Mouse (Mus musculus) neural tube, embryonic 14.5 days (tissue): ENCODE results near the gene Zfp764. TPM values are rescaled to one million over a fixed set of nuclear protein-coding genes. Genes with fewer than 3 reads are reported as not detected.
"Not testable (repeated sequence)": the region's sequence is repeated elsewhere in the genome, so short reads cannot be mapped to it uniquely, and the experiment has no call there.

Experiments used
- ATAC-seq: fragments of 200-750 bp; cut with Nextera tagmentation; 2 replicates; pipeline ENCODE4 v1.8.0; 2017; ENCODE audit warnings: low read depth, mild to moderate bottlenecking, moderate TSS enrichment, moderate library complexity
- H3K27ac ChIP-seq: fragments of 300-500 bp; sonication (generic); 2 replicates; pipeline ENCODE4 v1.5.1; 2014; ENCODE audit warnings: low read depth, mild to moderate bottlenecking, control low read depth, low read length, moderate library complexity, mixed read lengths
- H3K27me3 ChIP-seq: fragments of 300-500 bp; sonication (generic); 2 replicates; pipeline ENCODE4 v1.6.1; 2014; ENCODE audit warnings: low read length; ENCODE audit not compliant: control insufficient read depth, insufficient read depth
- H3K36me3 ChIP-seq: fragments of 300-500 bp; sonication (generic); 2 replicates; pipeline ENCODE4 v1.6.1; 2014; ENCODE audit warnings: low read length, mixed read lengths; ENCODE audit not compliant: control insufficient read depth, insufficient read depth
- H3K4me1 ChIP-seq: fragments of 300-500 bp; sonication (generic); 2 replicates; pipeline ENCODE4 v1.6.1; 2014; ENCODE audit warnings: low read length; ENCODE audit not compliant: control insufficient read depth, insufficient read depth
- H3K4me2 ChIP-seq: fragments of 300-500 bp; sonication (generic); 2 replicates; pipeline ENCODE4 v1.6.1; 2014; ENCODE audit warnings: mild to moderate bottlenecking, low read depth, low read length, control low read depth
- H3K4me3 ChIP-seq: fragments of 300-500 bp; sonication (generic); 2 replicates; pipeline ENCODE4 v1.5.1; 2014; ENCODE audit warnings: low read depth, low read length, control low read depth, mixed read lengths
- H3K9ac ChIP-seq: fragments of 300-500 bp; sonication (generic); replicated peaks from 2 replicates; pipeline ENCODE4 v1.6.1; 2014; ENCODE audit warnings: low read depth, mild to moderate bottlenecking, control low read depth, low read length, mixed read lengths
- H3K9me3 ChIP-seq: fragments of 300-500 bp; sonication (generic); 2 replicates; pipeline ENCODE4 v1.6.1; 2016; ENCODE audit warnings: low read length; ENCODE audit not compliant: control insufficient read depth
- WGBS: fragments of 180-500 bp; shearing (Covaris S2); extraction: QIAGEN DNeasy Blood & Tissue Kit; methylation state at CpG from one replicate; pipeline ENCODE4 v1.1.7; 2014; 5-methylcytosine and 5-hydroxymethylcytosine counted together
- polyA plus RNA-seq: library from polyadenylated mRNA; unstranded; fragments of >200 nt; fragmentation: Nextera tagmentation; extraction: Ambion mirVana; gene quantifications from 2 replicates; pipeline ENCODE4 v1.2.1, GENCODE M21; 2014

Gene Zfp764
- polyA plus RNA-seq, 1 experiment from 2014 or later, result 5.5 TPM

DNA sequence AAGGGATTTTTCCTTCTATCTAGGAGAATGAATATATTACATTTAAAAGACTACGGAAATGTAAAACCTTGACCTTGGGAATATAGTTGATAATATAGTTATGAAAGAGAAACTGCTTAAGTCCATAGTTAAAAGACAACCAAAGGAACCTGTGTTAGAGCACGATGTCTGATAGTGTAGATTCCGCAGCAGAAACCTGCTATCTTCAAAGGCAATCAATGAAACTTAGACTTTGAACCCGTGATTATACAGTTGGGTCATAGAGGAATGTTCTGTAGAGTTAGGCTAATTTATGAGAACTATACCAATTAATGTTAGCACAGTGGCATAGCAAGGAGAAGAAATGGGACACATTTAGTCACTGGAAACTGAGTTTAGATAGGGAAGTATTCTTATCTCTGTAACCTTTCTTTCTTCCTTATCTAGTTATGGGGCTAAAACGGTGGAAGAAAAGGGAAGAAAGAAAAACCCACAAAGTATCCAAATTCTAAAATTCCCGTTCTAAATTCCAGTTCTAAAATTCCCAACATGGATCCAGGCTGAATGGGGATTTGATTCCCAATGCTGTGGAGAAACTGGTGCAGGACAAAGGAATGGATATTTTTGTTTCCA is 28.2 kb downstream of the Zfp764 start:
- Histone ChIP-seq H3K36me3 (no peaks in the 10 kb centered on the region), H3K9me3 (no peaks in the 10 kb centered on the region), H3K9ac (no peak overlapping the region), H3K4me1 (no peaks in the 10 kb centered on the region), H3K4me2 (no peak overlapping the region), H3K4me3 (no peak overlapping the region), H3K27me3 (no peaks in the 10 kb centered on the region), H3K27ac (no peak overlapping the region)
- WGBS, result 83% methylated on average over 6 of the region's 6 CpGs
- ATAC-seq, result no peak

DNA sequence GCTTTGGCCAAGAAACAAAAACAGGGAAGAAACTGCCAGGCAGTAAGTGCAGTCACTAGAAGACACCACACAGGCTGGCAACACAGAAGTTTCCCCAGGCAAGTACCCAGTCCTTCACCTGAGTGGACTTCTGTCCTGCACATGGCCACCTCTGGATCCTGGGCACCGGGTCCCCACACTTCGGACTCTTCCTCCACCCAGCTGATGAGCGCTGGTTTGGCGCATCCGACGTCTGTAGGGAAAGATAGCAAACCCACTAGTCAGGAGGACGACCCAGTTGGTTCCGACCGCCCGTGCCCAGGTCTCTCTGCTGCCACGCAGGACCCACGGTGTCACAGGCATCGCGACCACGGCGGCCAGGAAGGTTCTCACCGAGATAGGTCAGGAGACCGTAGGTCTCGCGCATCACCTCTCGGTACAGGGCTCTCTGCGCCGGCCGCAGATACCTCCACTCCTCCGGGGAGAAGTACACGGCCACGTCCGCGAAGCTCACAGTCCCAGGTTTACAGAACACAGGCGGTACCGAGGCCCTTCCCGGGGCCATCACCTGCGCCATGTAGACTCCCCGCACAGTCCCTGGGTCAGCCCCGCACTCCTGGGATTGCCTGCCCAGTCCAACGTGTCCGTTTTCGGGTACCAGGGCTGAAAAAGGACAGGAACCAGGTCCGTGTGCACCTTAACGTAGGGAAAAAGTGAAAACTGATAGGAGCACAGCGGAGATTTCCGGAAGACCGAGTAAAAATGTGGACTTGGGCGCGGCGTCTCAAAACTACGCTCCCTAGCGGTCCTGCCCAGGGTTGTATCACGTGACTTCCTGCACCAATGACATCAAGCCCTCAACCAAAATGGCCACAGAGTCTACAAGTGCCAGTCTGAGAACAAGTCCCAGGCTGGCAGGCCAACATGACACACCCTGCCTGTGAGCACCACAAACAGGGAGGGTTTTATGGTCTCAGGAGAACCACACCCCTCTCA is 31.1 kb downstream of the Zfp764 start, which contains the start of gene Zfp747:
Gene Zfp747, minus strand, starts transcription at position 780 of the 975 bp plus-strand sequence.
- H3K4me2 ChIP-seq, result peak within 1 kb of the TSS; percentile 70
- peak within 1 kb of the TSS; percentile 68 for H3K4me3 ChIP-seq
- H3K27me3 ChIP-seq, H3K36me3 ChIP-seq, H3K4me1 ChIP-seq, H3K9me3 ChIP-seq: not testable (repeated sequence)
- peak; percentile 91 for ATAC-seq
- 3% methylated on average over 49 of the region's 49 CpGs for WGBS
- H3K9ac ChIP-seq, result peak within 1 kb of the TSS; percentile 68
- H3K27ac ChIP-seq, result peak within 1 kb of the TSS; percentile 62

DNA sequence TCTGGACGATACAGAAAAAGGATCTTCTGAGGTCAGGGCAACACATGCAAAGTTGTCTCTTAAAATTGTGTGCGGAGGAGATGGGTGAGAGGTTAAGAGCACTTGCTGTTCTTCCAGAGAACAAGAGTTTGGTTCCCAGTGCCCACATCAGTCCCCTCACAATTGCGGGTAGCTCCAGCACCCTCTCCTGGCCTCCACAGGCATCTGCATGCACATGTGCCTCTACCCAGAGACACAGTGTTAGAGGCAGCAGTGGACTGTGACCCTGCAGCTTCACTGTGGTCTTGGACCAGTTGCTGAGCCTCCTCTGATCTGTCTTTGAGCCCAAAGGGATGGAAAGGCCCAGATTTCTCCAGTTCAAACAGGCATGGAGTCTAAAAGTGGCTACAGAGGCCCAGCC is 34.8 kb downstream of the Zfp764 start:
- ATAC-seq, H3K36me3 ChIP-seq, H3K4me1 ChIP-seq, H3K9ac ChIP-seq, H3K4me3 ChIP-seq, H3K27ac ChIP-seq, H3K4me2 ChIP-seq, H3K9me3 ChIP-seq, H3K27me3 ChIP-seq: not testable (repeated sequence)
- WGBS, result 80% methylated on average over 3 of the region's 3 CpGs

DNA sequence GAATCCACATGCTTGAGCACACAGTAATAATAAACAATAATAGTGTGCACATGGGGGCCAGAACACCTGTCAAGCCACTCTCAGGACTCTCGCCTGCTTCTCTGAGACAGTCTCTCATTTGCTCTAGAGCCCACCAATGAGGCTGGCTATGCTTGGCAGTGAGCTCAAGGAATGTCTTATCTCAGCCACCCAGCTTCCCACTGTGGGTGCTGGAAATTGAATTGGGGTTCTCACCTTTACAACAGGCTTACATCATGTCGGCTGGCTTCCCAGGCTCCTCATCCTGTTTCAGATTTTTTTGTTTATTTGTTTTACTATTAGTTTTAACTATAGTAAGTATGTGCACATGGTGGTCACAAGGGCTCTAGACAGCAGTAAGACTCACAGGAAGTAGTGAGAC is 35.4 kb downstream of the Zfp764 start:
- no peak for ATAC-seq
- Histone ChIP-seq H3K4me1 (no peaks in the 10 kb centered on the region), H3K36me3 (no peaks in the 10 kb centered on the region), H3K9ac (no peak overlapping the region), H3K27ac (no peak overlapping the region), H3K9me3 (no peaks in the 10 kb centered on the region), H3K4me3 (no peak overlapping the region), H3K4me2 (no peak overlapping the region), H3K27me3 (no peaks in the 10 kb centered on the region)
- 90% methylated on average over 2 of the region's 2 CpGs for WGBS

- Histone ChIP-seq H3K27ac (no peak overlapping the region), H3K27me3 (no peaks in the 10 kb centered on the region), H3K36me3 (no peaks in the 10 kb centered on the region), H3K9me3 (no peaks in the 10 kb centered on the region), H3K4me2 (no peak overlapping the region), H3K9ac (no peak overlapping the region), H3K4me1 (peaks cover 6% of the 10 kb centered on the region; the same call in 1 of the 2 replicates), H3K4me3 (no peak overlapping the region)
- 94% methylated on average over 3 of the region's 3 CpGs for WGBS
- ATAC-seq, result no peak
Observed at GRCm38 (mm10) chr7:127366249-127366648, 40.4 kb downstream of the Zfp764 start.

GRCm38 (mm10) chr7:127364166-127364565 is 42.5 kb downstream of the Zfp764 start:
- Histone ChIP-seq H3K4me1 (peaks cover 6% of the 10 kb centered on the region; the same call in 1 of the 2 replicates), H3K4me2 (peak overlapping the region; percentile 66; the same call in 1 of the 2 replicates), H3K36me3 (no peaks in the 10 kb centered on the region), H3K27ac (no peak overlapping the region), H3K9ac (peak overlapping the region; percentile 56; the same call in 1 of the 2 replicates), H3K9me3 (no peaks in the 10 kb centered on the region), H3K4me3 (peak overlapping the region; percentile 30; the same call in 1 of the 2 replicates), H3K27me3 (no peaks in the 10 kb centered on the region)
- ATAC-seq, result no peak
- WGBS, result 62% methylated on average over 4 of the region's 4 CpGs

DNA sequence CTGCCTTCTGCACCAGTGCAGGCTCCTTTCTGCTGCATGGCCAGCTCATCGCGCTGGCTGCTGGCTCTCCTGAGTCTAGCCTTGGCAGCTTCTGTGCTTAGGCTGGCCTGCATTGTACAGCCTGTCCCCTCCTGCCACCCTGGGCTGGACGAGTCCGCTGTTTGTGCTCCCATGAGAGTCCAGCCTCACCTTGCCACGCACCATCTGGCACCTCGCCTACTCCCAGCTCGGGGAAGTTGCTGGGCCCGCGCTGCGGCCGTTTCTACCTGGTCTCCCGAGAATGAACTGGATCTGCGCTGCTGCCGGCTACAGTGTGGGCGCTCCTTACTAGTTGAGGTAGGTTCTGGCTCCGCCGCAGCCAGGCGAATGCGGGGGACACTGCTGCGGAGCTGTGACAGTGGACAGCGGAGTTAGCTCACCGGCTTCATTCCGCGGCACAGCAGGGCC is 43.1 kb downstream of the Zfp764 start:
- Histone ChIP-seq H3K27ac (no peak overlapping the region), H3K27me3 (no peaks in the 10 kb centered on the region), H3K4me2 (peak overlapping the region; percentile 66), H3K4me3 (peak overlapping the region; percentile 30), H3K4me1 (peaks cover 6% of the 10 kb centered on the region; the same call in 1 of the 2 replicates), H3K9me3 (no peaks in the 10 kb centered on the region), H3K36me3 (no peaks in the 10 kb centered on the region), H3K9ac (peak overlapping the region; percentile 56)
- WGBS, result under 1% methylated on average over 24 of the region's 24 CpGs
- ATAC-seq, result peak; percentile 46; the same call in 1 of the 2 replicates

GRCm38 (mm10) chr7:127362418-127362817 is 44.2 kb downstream of the Zfp764 start:
- H3K27me3 ChIP-seq, ATAC-seq, H3K4me2 ChIP-seq, H3K27ac ChIP-seq, H3K9ac ChIP-seq, H3K4me3 ChIP-seq, H3K9me3 ChIP-seq, H3K4me1 ChIP-seq, H3K36me3 ChIP-seq: not testable (repeated sequence)
- WGBS, result 18% methylated on average over 13 of the region's 13 CpGs

DNA sequence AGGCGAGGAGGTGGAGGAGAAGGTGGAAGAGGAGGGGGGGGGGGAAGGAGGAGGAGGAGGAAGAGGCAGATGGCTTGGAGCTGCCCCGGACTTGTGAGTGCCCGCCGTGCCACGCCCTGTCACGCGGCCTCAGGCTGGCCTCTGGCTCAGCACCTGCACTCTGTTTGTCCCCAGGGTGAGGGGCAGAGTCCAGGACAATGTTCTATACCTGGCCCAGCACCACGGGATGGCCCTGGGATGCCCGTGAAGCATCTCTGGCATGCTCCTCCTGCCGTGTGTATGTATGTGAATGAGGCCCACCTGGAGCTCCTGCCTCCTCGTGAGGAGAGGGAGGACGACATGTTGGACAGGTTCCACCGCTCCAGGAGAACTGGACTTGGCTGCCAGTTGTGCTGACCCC is 45.2 kb downstream of the Zfp764 start:
- 51% methylated on average over 13 of the region's 13 CpGs for WGBS
- no peaks in the 10 kb centered on the region for H3K27me3 ChIP-seq
- no peak overlapping the region for H3K4me2 ChIP-seq
- peaks cover 6% of the 10 kb centered on the region; the same call in 1 of the 2 replicates for H3K4me1 ChIP-seq
- H3K9me3 ChIP-seq, result no peaks in the 10 kb centered on the region
- no peak overlapping the region for H3K27ac ChIP-seq
- ATAC-seq, result no peak
- H3K36me3 ChIP-seq, result no peaks in the 10 kb centered on the region
- no peak overlapping the region for H3K4me3 ChIP-seq
- H3K9ac ChIP-seq, result no peak overlapping the region
